Mouse (Mus musculus) midbrain, embryonic 11.5 days (tissue): ENCODE data around the gene Mapk11. TPM values are rescaled to one million over a fixed set of nuclear protein-coding genes. Genes with fewer than 3 reads are reported as not detected.

Experiments used
- ATAC-seq: fragments of 200-750 bp; cut with Nextera tagmentation; 2 replicates; pipeline ENCODE4 v1.8.0; 2017; ENCODE audit warnings: moderate TSS enrichment, moderate library complexity; ENCODE audit not compliant: low FRiP score
- DNase-seq: peaks from one replicate; pipeline ENCODE4 v3.0.0; 2015; ENCODE audit warnings: low spot score; ENCODE audit errors: missing footprints
- H3K27ac ChIP-seq: fragments of 300-500 bp; sonication (generic); 2 replicates; pipeline ENCODE4 v1.5.1; 2014; ENCODE audit warnings: low read depth, low read length
- H3K27me3 ChIP-seq: fragments of 300-500 bp; sonication (generic); 2 replicates; pipeline ENCODE4 v1.6.1; 2014; ENCODE audit warnings: mild to moderate bottlenecking, low read length, moderate library complexity, mixed read lengths; ENCODE audit not compliant: control insufficient read depth, insufficient read depth
- H3K36me3 ChIP-seq: fragments of 300-500 bp; sonication (generic); 2 replicates; pipeline ENCODE4 v1.6.1; 2014; ENCODE audit warnings: mild to moderate bottlenecking, low read length, moderate library complexity, mixed read lengths; ENCODE audit not compliant: control insufficient read depth, insufficient read depth
- H3K4me1 ChIP-seq: fragments of 300-500 bp; sonication (generic); 2 replicates; pipeline ENCODE4 v1.6.1; 2014; ENCODE audit warnings: low read length; ENCODE audit not compliant: control insufficient read depth, insufficient read depth
- H3K4me2 ChIP-seq: fragments of 300-500 bp; sonication (generic); 2 replicates; pipeline ENCODE4 v1.6.1; 2014; ENCODE audit warnings: mild to moderate bottlenecking, moderate library complexity
- H3K4me3 ChIP-seq: fragments of 300-500 bp; sonication (generic); 2 replicates; pipeline ENCODE4 v1.5.1; 2014; ENCODE audit warnings: low read depth, low read length
- H3K9ac ChIP-seq: fragments of 300-500 bp; sonication (generic); 2 replicates; pipeline ENCODE4 v1.6.1; 2014; ENCODE audit warnings: low read length
- H3K9me3 ChIP-seq: fragments of 300-500 bp; sonication (generic); 2 replicates; pipeline ENCODE4 v1.6.1; 2016; ENCODE audit warnings: low read length; ENCODE audit not compliant: control insufficient read depth
- WGBS: fragments of 180-500 bp; shearing (Covaris S2); extraction: QIAGEN DNeasy Blood & Tissue Kit; methylation state at CpG from one replicate; pipeline ENCODE4 v1.1.7; 2014; 5-methylcytosine and 5-hydroxymethylcytosine counted together
- polyA plus RNA-seq: library from polyadenylated mRNA; unstranded; fragments of >200 nt; fragmentation: Nextera tagmentation; extraction: Ambion mirVana; gene quantifications from 2 replicates; pipeline ENCODE4 v1.2.1, GENCODE M21; 2014

Mapk11 gene
- polyA plus RNA-seq, 1 experiment from 2014 or later = 40.6 TPM

GRCm38 (mm10) chr15:89147895-89148294 lies 1.5 kb downstream of the Mapk11 start:
- WGBS = 38% methylated on average over 4 of the region's 4 CpGs

GRCm38 (mm10) chr15:89147456-89147855 lies 2.0 kb downstream of the Mapk11 start:
- 18% methylated on average over 10 of the region's 10 CpGs for WGBS
- DNase-seq (peak; percentile 90), ATAC-seq (no peak)
- peaks cover 8% of the 10 kb centered on the region; the same call in 1 of the 2 replicates for H3K27me3 ChIP-seq
- H3K9ac ChIP-seq = 0 out of 2 replicates have a peak overlapping the region, but pooled peaks have one; percentile 54
- H3K4me2 ChIP-seq = peak overlapping the region; percentile 81
- H3K36me3 ChIP-seq = peaks cover 10% of the 10 kb centered on the region
- H3K4me3 ChIP-seq = peak overlapping the region; percentile 59
- H3K9me3 ChIP-seq = no peaks in the 10 kb centered on the region
- no peak overlapping the region for H3K27ac ChIP-seq
- H3K4me1 ChIP-seq = peaks cover 42% of the 10 kb centered on the region

More at GRCm38 (mm10) chr15:89147895-89148294, 1.5 kb downstream of the Mapk11 start:
- ATAC-seq = no peak
- Histone ChIP-seq H3K4me3 (peak overlapping the region; percentile 59), H3K27ac (no peak overlapping the region), H3K4me2 (peak overlapping the region; percentile 81), H3K9me3 (no peaks in the 10 kb centered on the region), H3K27me3 (peaks cover 8% of the 10 kb centered on the region; the same call in 1 of the 2 replicates), H3K4me1 (peaks cover 46% of the 10 kb centered on the region), H3K36me3 (peaks cover 10% of the 10 kb centered on the region), H3K9ac (peak overlapping the region; percentile 80)
- peak; percentile 88 for DNase-seq

GRCm38 (mm10) chr15:89147024-89147423 lies 2.4 kb downstream of the Mapk11 start:
- DNase-seq = peak; percentile 91
- no peak for ATAC-seq
- peaks cover 8% of the 10 kb centered on the region; the same call in 1 of the 2 replicates for H3K27me3 ChIP-seq
- WGBS = 12% methylated on average over 16 of the region's 16 CpGs
- peak overlapping the region; percentile 59 for H3K4me3 ChIP-seq
- peaks cover 10% of the 10 kb centered on the region for H3K36me3 ChIP-seq
- peaks cover 37% of the 10 kb centered on the region for H3K4me1 ChIP-seq
- peak overlapping the region; percentile 81 for H3K4me2 ChIP-seq
- H3K9me3 ChIP-seq = no peaks in the 10 kb centered on the region
- peak overlapping the region; percentile 54 for H3K9ac ChIP-seq
- H3K27ac ChIP-seq = no peak overlapping the region

GRCm38 (mm10) chr15:89146537-89146936 lies 2.9 kb downstream of the Mapk11 start:
- Histone ChIP-seq H3K27ac (no peak overlapping the region), H3K4me1 (peaks cover 34% of the 10 kb centered on the region), H3K36me3 (peaks cover 10% of the 10 kb centered on the region), H3K9ac (peak overlapping the region; percentile 54), H3K9me3 (no peaks in the 10 kb centered on the region), H3K4me3 (peak overlapping the region; percentile 59), H3K27me3 (peaks cover 8% of the 10 kb centered on the region; the same call in 1 of the 2 replicates), H3K4me2 (peak overlapping the region; percentile 81)
- ATAC-seq (peak; percentile 19; the same call in 1 of the 2 replicates), DNase-seq (peak; percentile 94)
- WGBS = 2% methylated on average over 27 of the region's 27 CpGs

GRCm38 (mm10) chr15:89145813-89146350 lies 3.5 kb downstream of the Mapk11 start:
- H3K4me2 ChIP-seq = peak overlapping the region; percentile 81; the same call in 1 of the 2 replicates
- H3K4me1 ChIP-seq = peaks cover 38% of the 10 kb centered on the region
- DNase-seq (no peak), ATAC-seq (no peak)
- 81% methylated on average over 24 of the region's 24 CpGs for WGBS
- no peak overlapping the region for H3K4me3 ChIP-seq
- no peak overlapping the region for H3K27ac ChIP-seq
- peaks cover 10% of the 10 kb centered on the region for H3K36me3 ChIP-seq
- H3K9me3 ChIP-seq = no peaks in the 10 kb centered on the region
- no peak overlapping the region for H3K9ac ChIP-seq
- H3K27me3 ChIP-seq = peaks cover 8% of the 10 kb centered on the region; the same call in 1 of the 2 replicates

- Histone ChIP-seq H3K27me3 (peaks cover 8% of the 10 kb centered on the region; the same call in 1 of the 2 replicates), H3K4me3 (no peak overlapping the region), H3K27ac (no peak overlapping the region), H3K4me2 (no peak overlapping the region), H3K9ac (no peak overlapping the region), H3K9me3 (no peaks in the 10 kb centered on the region), H3K4me1 (peaks cover 40% of the 10 kb centered on the region), H3K36me3 (peaks cover 10% of the 10 kb centered on the region)
- no peak for DNase-seq
- no peak for ATAC-seq
- 89% methylated on average over 11 of the region's 11 CpGs for WGBS
Measured at GRCm38 (mm10) chr15:89144965-89145364, 4.5 kb downstream of the Mapk11 start.

- Histone ChIP-seq H3K27me3 (peaks cover 8% of the 10 kb centered on the region; the same call in 1 of the 2 replicates), H3K4me1 (peaks cover 38% of the 10 kb centered on the region), H3K9me3 (no peaks in the 10 kb centered on the region), H3K36me3 (peaks cover 10% of the 10 kb centered on the region), H3K4me2 (no peak overlapping the region), H3K9ac (no peak overlapping the region), H3K27ac (no peak overlapping the region), H3K4me3 (no peak overlapping the region)
- WGBS = 80% methylated on average over 2 of the region's 2 CpGs
- ATAC-seq (no peak), DNase-seq (peak; percentile 39)
Measured at GRCm38 (mm10) chr15:89143134-89143533, 6.3 kb downstream of the Mapk11 start.

- Histone ChIP-seq H3K27ac (no peak overlapping the region), H3K4me1 (peaks cover 26% of the 10 kb centered on the region), H3K9ac (no peak overlapping the region), H3K4me2 (no peak overlapping the region), H3K9me3 (no peaks in the 10 kb centered on the region), H3K27me3 (peaks cover 4% of the 10 kb centered on the region; the same call in 1 of the 2 replicates), H3K4me3 (no peak overlapping the region), H3K36me3 (peaks cover 10% of the 10 kb centered on the region)
- 74% methylated on average over 4 of the region's 4 CpGs for WGBS
- no peak for ATAC-seq
- no peak for DNase-seq
Measured at GRCm38 (mm10) chr15:89141905-89142304, 7.5 kb downstream of the Mapk11 start.

GRCm38 (mm10) chr15:89141443-89141842 lies 8.0 kb downstream of the Mapk11 start:
- Histone ChIP-seq H3K4me1 (peaks cover 21% of the 10 kb centered on the region), H3K9ac (no peak overlapping the region), H3K27me3 (peaks cover 4% of the 10 kb centered on the region; the same call in 1 of the 2 replicates), H3K27ac (no peak overlapping the region), H3K9me3 (no peaks in the 10 kb centered on the region), H3K4me2 (peak overlapping the region; percentile 95; the same call in 1 of the 2 replicates), H3K4me3 (no peak overlapping the region), H3K36me3 (peaks cover 10% of the 10 kb centered on the region)
- 26% methylated on average over 5 of the region's 5 CpGs for WGBS
- peak; percentile 85 for DNase-seq
- ATAC-seq = peak; percentile 15; the same call in 1 of the 2 replicates
